Mouse (Mus musculus): ENCODE data around the gene Pdgfra. TPM values are rescaled to one million over a fixed set of nuclear protein-coding genes. Genes with fewer than 3 reads are reported as not detected.

The Pdgfra gene
- not detected in 2 replicates for polyA plus RNA-seq (2012; ENCODE audit: insufficient read depth, low replicate concordance)

DNA sequence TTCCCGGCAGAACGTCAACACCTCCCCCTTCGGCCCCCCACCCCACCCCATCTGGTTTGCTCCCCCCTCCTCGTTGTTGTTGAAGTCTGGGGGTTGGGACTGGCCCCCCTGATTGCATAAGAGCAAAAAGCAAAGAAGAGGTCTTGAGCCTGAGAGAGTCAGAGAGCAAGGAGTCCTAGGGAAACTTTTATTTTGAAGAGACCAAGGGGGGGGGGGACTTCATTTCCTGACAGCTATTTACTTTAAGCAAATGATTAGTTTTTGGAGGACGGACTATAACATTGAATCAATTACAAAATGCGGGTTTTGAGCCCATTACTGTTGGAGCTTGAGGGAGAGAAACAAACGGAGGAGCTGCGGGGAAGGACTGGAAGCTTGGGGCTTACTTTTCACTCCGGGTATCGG lies at the start of gene Pdgfra:
Pdgfra (plus strand) TSS at position 272 of the 405 bp plus-strand sequence.
- TF ChIP-seq GATA1 (IDR thresholded peaks at IDR 0.05; ENCODE audit: borderline replicate concordance, low read length) (no peak), FLI1 (IDR thresholded peaks at IDR 0.05; ENCODE audit: low read length) (no peak)
- no peaks in the 10 kb centered on the region for H3K9me3 ChIP-seq
- no peaks in the 10 kb centered on the region for H3K36me3 ChIP-seq (replicated peaks; ENCODE audit: low read length)
- no peak within 1 kb of the TSS for H3K4me3 ChIP-seq (replicated peaks)
- H3K4me1 ChIP-seq = peaks cover 57% of the 10 kb centered on the region
- H3K27me3 ChIP-seq (replicated peaks) = peaks cover 95% of the 10 kb centered on the region

DNA sequence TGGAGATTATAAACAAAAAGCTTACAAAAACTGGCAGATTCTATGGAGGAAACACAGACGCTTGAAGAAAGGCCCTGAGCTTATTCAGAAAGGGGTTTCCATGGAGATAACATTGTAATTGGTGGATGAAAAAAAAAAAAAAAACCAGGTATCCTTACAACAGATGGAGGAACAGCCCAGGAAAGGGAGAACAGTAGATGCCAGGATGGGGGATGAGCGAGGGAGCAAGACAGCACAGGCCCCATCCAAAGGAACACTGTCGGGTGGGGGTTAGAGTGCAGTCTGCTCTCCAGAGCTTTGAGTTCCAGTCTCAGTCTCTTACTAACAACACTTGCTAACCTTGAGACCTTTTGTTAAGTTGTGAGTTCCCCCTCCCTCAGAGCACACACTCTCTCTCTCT lies 45.6 kb upstream of the Pdgfra start:
- peaks cover 10% of the 10 kb centered on the region for H3K27me3 ChIP-seq (replicated peaks)
- H3K4me1 ChIP-seq = no peaks in the 10 kb centered on the region
- H3K9me3 ChIP-seq = no peaks in the 10 kb centered on the region
- H3K4me3 ChIP-seq (replicated peaks) = no peak overlapping the region
- no peaks in the 10 kb centered on the region for H3K36me3 ChIP-seq (replicated peaks; ENCODE audit: low read length)
- TF ChIP-seq FLI1 (IDR thresholded peaks at IDR 0.05; ENCODE audit: low read length) = no peak
- no peak for TF ChIP-seq GATA1 (IDR thresholded peaks at IDR 0.05; ENCODE audit: borderline replicate concordance, low read length)

GRCm38 (mm10) chr5:75109368-75109767 lies 42.7 kb upstream of the Pdgfra start:
- TF ChIP-seq FLI1 (IDR thresholded peaks at IDR 0.05; ENCODE audit: low read length) (no peak), GATA1 (IDR thresholded peaks at IDR 0.05; ENCODE audit: borderline replicate concordance, low read length) (no peak)
- Histone ChIP-seq H3K4me1 (no peaks in the 10 kb centered on the region), H3K36me3 (replicated peaks; ENCODE audit: low read length) (no peaks in the 10 kb centered on the region)

GRCm38 (mm10) chr5:75111781-75112180 lies 40.3 kb upstream of the Pdgfra start:
- Histone ChIP-seq H3K4me1 (no peaks in the 10 kb centered on the region), H3K27me3 (replicated peaks) (peaks cover 13% of the 10 kb centered on the region), H3K36me3 (replicated peaks; ENCODE audit: low read length) (no peaks in the 10 kb centered on the region), H3K4me3 (replicated peaks) (no peak overlapping the region), H3K9me3 (no peaks in the 10 kb centered on the region; the same call in 1 of the 2 replicates)
- TF ChIP-seq FLI1 (IDR thresholded peaks at IDR 0.05; ENCODE audit: low read length) = no peak
- no peak for TF ChIP-seq GATA1 (IDR thresholded peaks at IDR 0.05; ENCODE audit: borderline replicate concordance, low read length)

More at GRCm38 (mm10) chr5:75109368-75109767, 42.7 kb upstream of the Pdgfra start:
- peaks cover 9% of the 10 kb centered on the region for H3K27me3 ChIP-seq (replicated peaks)
- H3K9me3 ChIP-seq = no peaks in the 10 kb centered on the region; the same call in 1 of the 2 replicates
- no peak overlapping the region for H3K4me3 ChIP-seq (replicated peaks)

DNA sequence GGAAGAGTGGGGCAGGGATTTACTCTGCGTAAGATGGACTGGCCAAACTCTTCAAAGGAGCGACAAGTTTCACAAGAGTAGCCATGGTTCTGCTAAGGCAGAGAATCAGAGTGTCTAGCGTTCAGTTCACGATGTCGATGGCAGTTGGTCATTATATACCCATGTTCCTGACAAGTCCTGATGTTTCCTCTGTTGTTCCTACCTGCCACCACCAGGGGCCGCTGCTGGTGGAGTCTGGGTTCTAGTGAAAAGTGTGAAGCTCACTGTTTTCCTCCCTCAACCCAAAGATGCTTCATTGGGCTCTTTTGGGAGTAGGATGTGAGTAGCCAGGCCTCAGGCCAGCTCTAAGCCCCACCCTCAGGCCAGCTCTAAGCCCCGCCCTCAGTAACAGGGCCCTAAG lies 33.3 kb upstream of the Pdgfra start:
- TF ChIP-seq FLI1 (IDR thresholded peaks at IDR 0.05; ENCODE audit: low read length) (no peak), GATA1 (IDR thresholded peaks at IDR 0.05; ENCODE audit: borderline replicate concordance, low read length) (no peak)
- H3K4me1 ChIP-seq = no peaks in the 10 kb centered on the region

GRCm38 (mm10) chr5:75121646-75122045 lies 30.4 kb upstream of the Pdgfra start:
- H3K27me3 ChIP-seq (replicated peaks) = peaks cover 20% of the 10 kb centered on the region
- H3K9me3 ChIP-seq = peaks cover 27% of the 10 kb centered on the region
- no peaks in the 10 kb centered on the region for H3K36me3 ChIP-seq (replicated peaks; ENCODE audit: low read length)
- TF ChIP-seq GATA1 (IDR thresholded peaks at IDR 0.05; ENCODE audit: borderline replicate concordance, low read length) (no peak), FLI1 (IDR thresholded peaks at IDR 0.05; ENCODE audit: low read length) (no peak)
- H3K4me1 ChIP-seq = no peaks in the 10 kb centered on the region
- H3K4me3 ChIP-seq (replicated peaks) = no peak overlapping the region

More for the DNA sequence above, 33.3 kb upstream of the Pdgfra start:
- Histone ChIP-seq H3K9me3 (0 out of 2 replicates have a peak, but pooled peaks cover 6% of the 10 kb centered on the region), H3K4me3 (replicated peaks) (no peak overlapping the region), H3K27me3 (replicated peaks) (peaks cover 23% of the 10 kb centered on the region), H3K36me3 (replicated peaks; ENCODE audit: low read length) (no peaks in the 10 kb centered on the region)

- H3K27me3 ChIP-seq (replicated peaks) = peaks cover 11% of the 10 kb centered on the region
- no peaks in the 10 kb centered on the region for H3K4me1 ChIP-seq
- no peak overlapping the region for H3K4me3 ChIP-seq (replicated peaks)
- TF ChIP-seq GATA1 (IDR thresholded peaks at IDR 0.05; ENCODE audit: borderline replicate concordance, low read length) (no peak), FLI1 (IDR thresholded peaks at IDR 0.05; ENCODE audit: low read length) (no peak)
- no peaks in the 10 kb centered on the region for H3K9me3 ChIP-seq
- H3K36me3 ChIP-seq (replicated peaks; ENCODE audit: low read length) = no peaks in the 10 kb centered on the region
Measured at GRCm38 (mm10) chr5:75134681-75135080, 17.4 kb upstream of the Pdgfra start.

DNA sequence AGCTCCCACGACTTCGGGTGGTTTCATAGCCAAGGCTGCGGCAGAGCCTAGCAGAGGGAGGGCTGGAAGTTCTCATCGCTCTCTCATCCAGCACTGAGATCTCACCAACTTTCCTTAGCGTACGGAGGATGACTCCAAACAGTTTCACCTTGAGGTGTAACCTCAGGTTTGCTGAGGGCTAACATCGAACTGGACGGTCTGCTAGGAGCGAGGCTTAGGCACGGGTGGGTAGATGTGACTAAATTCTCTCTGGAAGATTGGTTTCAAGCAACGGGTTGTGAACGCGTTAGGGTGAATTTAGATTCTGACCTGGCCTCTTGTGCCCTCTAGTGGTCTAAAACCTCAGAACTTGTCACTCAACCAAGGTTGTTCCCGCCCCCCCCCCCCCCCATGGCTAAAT lies 9.0 kb upstream of the Pdgfra start:
- peaks cover 56% of the 10 kb centered on the region for H3K27me3 ChIP-seq (replicated peaks)
- TF ChIP-seq GATA1 (IDR thresholded peaks at IDR 0.05; ENCODE audit: borderline replicate concordance, low read length) (no peak), FLI1 (IDR thresholded peaks at IDR 0.05; ENCODE audit: low read length) (no peak)
- peak overlapping the region; percentile 83 for H3K4me3 ChIP-seq (replicated peaks)
- no peaks in the 10 kb centered on the region for H3K36me3 ChIP-seq (replicated peaks; ENCODE audit: low read length)
- H3K4me1 ChIP-seq = peaks cover 4% of the 10 kb centered on the region
- no peaks in the 10 kb centered on the region for H3K9me3 ChIP-seq

DNA sequence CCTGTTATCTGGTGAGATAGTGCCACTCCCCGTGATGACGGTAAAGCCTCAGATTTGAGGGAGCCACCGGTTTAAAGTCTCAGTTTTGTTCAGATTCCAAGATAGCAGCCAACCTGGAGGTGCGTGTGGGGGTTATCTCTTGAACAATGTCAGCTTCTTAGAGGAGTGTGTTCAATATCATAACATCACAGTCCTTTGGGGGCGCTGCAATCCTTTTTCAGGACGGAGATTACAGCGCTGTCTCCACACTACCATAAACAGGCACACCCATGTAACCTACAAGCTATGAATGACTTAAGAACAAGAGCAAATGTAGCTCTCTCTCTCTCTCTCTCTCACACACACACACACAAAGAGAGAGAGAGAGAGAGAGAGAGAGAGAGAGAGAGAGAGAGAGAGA lies 8.3 kb upstream of the Pdgfra start:
- TF ChIP-seq GATA1 (IDR thresholded peaks at IDR 0.05; ENCODE audit: borderline replicate concordance, low read length) = no peak
- Histone ChIP-seq H3K27me3 (replicated peaks) (peaks cover 58% of the 10 kb centered on the region), H3K4me1 (peaks cover 4% of the 10 kb centered on the region), H3K9me3 (no peaks in the 10 kb centered on the region), H3K4me3 (replicated peaks) (no peak overlapping the region), H3K36me3 (replicated peaks; ENCODE audit: low read length) (no peaks in the 10 kb centered on the region)

GRCm38 (mm10) chr5:75145341-75145740 lies 6.8 kb upstream of the Pdgfra start:
- no peak for TF ChIP-seq GATA1 (IDR thresholded peaks at IDR 0.05; ENCODE audit: borderline replicate concordance, low read length)
- no peak for TF ChIP-seq FLI1 (IDR thresholded peaks at IDR 0.05; ENCODE audit: low read length)
- peaks cover 9% of the 10 kb centered on the region for H3K4me1 ChIP-seq
- no peak overlapping the region for H3K4me3 ChIP-seq (replicated peaks)
- H3K36me3 ChIP-seq (replicated peaks; ENCODE audit: low read length) = no peaks in the 10 kb centered on the region
- H3K9me3 ChIP-seq = no peaks in the 10 kb centered on the region
- H3K27me3 ChIP-seq (replicated peaks) = peaks cover 69% of the 10 kb centered on the region

DNA sequence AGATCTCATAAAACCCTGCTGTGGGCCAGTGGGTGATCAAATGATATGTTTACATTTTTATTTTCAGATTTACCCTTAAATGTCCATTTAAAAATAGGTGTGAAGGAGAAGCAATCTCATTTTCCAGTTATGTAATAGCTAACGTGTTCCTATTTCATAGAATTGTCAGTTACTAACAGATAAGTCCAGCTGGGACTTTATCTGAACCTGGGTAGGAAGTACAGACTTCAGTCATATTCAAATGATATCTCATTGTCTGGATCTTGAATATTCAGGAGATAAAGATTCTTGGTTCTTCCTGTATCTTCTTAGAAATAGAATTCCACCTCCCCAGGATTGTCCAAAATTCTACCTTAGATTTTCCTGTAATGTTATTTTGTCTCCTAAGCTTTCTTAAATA lies 5.6 kb upstream of the Pdgfra start:
- TF ChIP-seq FLI1 (IDR thresholded peaks at IDR 0.05; ENCODE audit: low read length) (no peak), GATA1 (IDR thresholded peaks at IDR 0.05; ENCODE audit: borderline replicate concordance, low read length) (no peak)
- no peak overlapping the region for H3K4me3 ChIP-seq (replicated peaks)
- H3K27me3 ChIP-seq (replicated peaks) = peaks cover 77% of the 10 kb centered on the region
- peaks cover 18% of the 10 kb centered on the region for H3K4me1 ChIP-seq
- H3K36me3 ChIP-seq (replicated peaks; ENCODE audit: low read length) = no peaks in the 10 kb centered on the region
- no peaks in the 10 kb centered on the region for H3K9me3 ChIP-seq
